Mouse (Mus musculus) heart, embryonic 15.5 days (tissue): ENCODE results near the gene Sec14l5. TPM values are rescaled to one million over a fixed set of nuclear protein-coding genes. Genes with fewer than 3 reads are reported as not detected.
A peak's percentile ranks its signal among the peaks of the same experiment; 100 is the strongest.

Experiments used
- ATAC-seq: fragments of 200-750 bp; cut with Nextera tagmentation; replicated peaks from 2 replicates; pipeline ENCODE4 v1.8.0; 2017; ENCODE audit warnings: low read depth, moderate TSS enrichment; ENCODE audit not compliant: insufficient number of reproducible peaks, insufficient read depth, low FRiP score
- H3K27ac ChIP-seq: fragments of 300-500 bp; sonication (generic); 2 replicates; pipeline ENCODE4 v1.5.1; 2015; ENCODE audit warnings: mild to moderate bottlenecking, inconsistent platforms
- H3K27me3 ChIP-seq: fragments of 300-500 bp; sonication (generic); 2 replicates; pipeline ENCODE4 v1.6.1; 2015; ENCODE audit warnings: inconsistent platforms
- H3K36me3 ChIP-seq: fragments of 300-500 bp; sonication (generic); 2 replicates; pipeline ENCODE4 v1.6.1; 2015; ENCODE audit warnings: mild to moderate bottlenecking, inconsistent platforms
- H3K4me1 ChIP-seq: fragments of 300-500 bp; sonication (generic); replicated peaks from 2 replicates; pipeline ENCODE4 v1.6.1; 2015; ENCODE audit warnings: inconsistent platforms
- H3K4me2 ChIP-seq: fragments of 300-500 bp; sonication (generic); 2 replicates; pipeline ENCODE4 v1.6.1; 2015; ENCODE audit warnings: inconsistent platforms, mild to moderate bottlenecking, moderate library complexity
- H3K4me3 ChIP-seq: fragments of 300-500 bp; sonication (generic); 2 replicates; pipeline ENCODE4 v1.5.1; 2015; ENCODE audit warnings: mild to moderate bottlenecking, inconsistent platforms
- H3K9ac ChIP-seq: fragments of 300-500 bp; sonication (generic); 2 replicates; pipeline ENCODE4 v1.6.1; 2015; ENCODE audit warnings: mild to moderate bottlenecking, inconsistent platforms
- H3K9me3 ChIP-seq: fragments of 300-500 bp; sonication (generic); replicated peaks from 2 replicates; pipeline ENCODE4 v1.6.1; 2016; ENCODE audit warnings: inconsistent platforms
- WGBS: fragments of 180-500 bp; shearing (Covaris S2); methylation state at CpG from one replicate; pipeline ENCODE4 v1.1.7; 2015; ENCODE audit warnings: mixed read lengths; 5-methylcytosine and 5-hydroxymethylcytosine counted together
- polyA plus RNA-seq: library from polyadenylated mRNA; unstranded; fragments of >200 nt; fragmentation: Nextera tagmentation; extraction: Ambion mirVana; gene quantifications from 2 replicates; pipeline ENCODE4 v1.2.1, GENCODE M21; 2015

The Sec14l5 gene
- polyA plus RNA-seq, 1 experiment from 2014 or later: 0.06 TPM

- Histone ChIP-seq H3K4me3 (no peak overlapping the region), H3K4me1 (no peaks in the 10 kb centered on the region), H3K27me3 (peaks cover 9% of the 10 kb centered on the region; the same call in 1 of the 2 replicates), H3K4me2 (no peak overlapping the region), H3K9ac (no peak overlapping the region), H3K36me3 (no peaks in the 10 kb centered on the region), H3K27ac (no peak overlapping the region), H3K9me3 (no peaks in the 10 kb centered on the region)
- WGBS: 54% methylated on average over 3 of the region's 3 CpGs
- ATAC-seq: no peak
These were observed 8.1 kb downstream of the Sec14l5 start for GRCm38 (mm10) chr16:5155014-5155413.

GRCm38 (mm10) chr16:5156495-5156894 lies 9.6 kb downstream of the Sec14l5 start:
- no peak overlapping the region for H3K27ac ChIP-seq
- H3K4me3 ChIP-seq: no peak overlapping the region
- no peak overlapping the region for H3K9ac ChIP-seq
- H3K36me3 ChIP-seq: no peaks in the 10 kb centered on the region
- H3K9me3 ChIP-seq: no peaks in the 10 kb centered on the region
- H3K27me3 ChIP-seq: no peaks in the 10 kb centered on the region
- H3K4me1 ChIP-seq: no peaks in the 10 kb centered on the region
- WGBS: 66% methylated on average over 2 of the region's 2 CpGs
- H3K4me2 ChIP-seq: no peak overlapping the region
- ATAC-seq: no peak

GRCm38 (mm10) chr16:5157113-5157512 lies 10.2 kb downstream of the Sec14l5 start:
- no peak for ATAC-seq
- H3K27me3 ChIP-seq: no peaks in the 10 kb centered on the region
- no peak overlapping the region for H3K9ac ChIP-seq
- no peaks in the 10 kb centered on the region for H3K4me1 ChIP-seq
- H3K36me3 ChIP-seq: no peaks in the 10 kb centered on the region
- H3K27ac ChIP-seq: no peak overlapping the region
- WGBS: 76% methylated on average over 3 of the region's 3 CpGs
- H3K4me3 ChIP-seq: no peak overlapping the region
- no peaks in the 10 kb centered on the region for H3K9me3 ChIP-seq
- H3K4me2 ChIP-seq: no peak overlapping the region

GRCm38 (mm10) chr16:5159248-5159647 lies 12.3 kb downstream of the Sec14l5 start:
- Histone ChIP-seq H3K9ac (no peak overlapping the region), H3K27me3 (no peaks in the 10 kb centered on the region), H3K27ac (no peak overlapping the region), H3K36me3 (no peaks in the 10 kb centered on the region), H3K4me2 (no peak overlapping the region), H3K4me3 (no peak overlapping the region), H3K9me3 (no peaks in the 10 kb centered on the region), H3K4me1 (peaks cover 5% of the 10 kb centered on the region)
- ATAC-seq: no peak
- WGBS: 52% methylated on average over 8 of the region's 8 CpGs

GRCm38 (mm10) chr16:5164327-5164726 lies 17.4 kb downstream of the Sec14l5 start:
- Histone ChIP-seq H3K4me2 (no peak overlapping the region), H3K9me3 (no peaks in the 10 kb centered on the region), H3K27ac (no peak overlapping the region), H3K27me3 (no peaks in the 10 kb centered on the region), H3K4me1 (peaks cover 30% of the 10 kb centered on the region), H3K36me3 (no peaks in the 10 kb centered on the region), H3K4me3 (no peak overlapping the region), H3K9ac (no peak overlapping the region)
- 45% methylated on average over 6 of the region's 6 CpGs for WGBS
- no peak; the same call in 1 of the 2 replicates for ATAC-seq

- Histone ChIP-seq H3K27ac (no peak overlapping the region), H3K27me3 (no peaks in the 10 kb centered on the region), H3K4me1 (peaks cover 35% of the 10 kb centered on the region), H3K9ac (no peak overlapping the region), H3K9me3 (no peaks in the 10 kb centered on the region), H3K36me3 (no peaks in the 10 kb centered on the region), H3K4me2 (no peak overlapping the region), H3K4me3 (no peak overlapping the region)
- 84% methylated on average over 2 of the region's 2 CpGs for WGBS
- no peak for ATAC-seq
These were observed 21.1 kb downstream of the Sec14l5 start for GRCm38 (mm10) chr16:5168038-5168437.

- H3K9me3 ChIP-seq: no peaks in the 10 kb centered on the region
These were observed 21.9 kb downstream of the Sec14l5 start for GRCm38 (mm10) chr16:5168829-5169228.

GRCm38 (mm10) chr16:5172636-5173035 lies 25.7 kb downstream of the Sec14l5 start:
- Histone ChIP-seq H3K4me2 (no peak overlapping the region), H3K27ac (no peak overlapping the region), H3K36me3 (no peaks in the 10 kb centered on the region), H3K4me1 (peaks cover 16% of the 10 kb centered on the region), H3K27me3 (no peaks in the 10 kb centered on the region), H3K9ac (no peak overlapping the region), H3K9me3 (no peaks in the 10 kb centered on the region), H3K4me3 (no peak overlapping the region)
- ATAC-seq: no peak
- 72% methylated on average over 6 of the region's 6 CpGs for WGBS

More at GRCm38 (mm10) chr16:5168829-5169228, 21.9 kb downstream of the Sec14l5 start:
- H3K27me3 ChIP-seq: no peaks in the 10 kb centered on the region
- no peak overlapping the region for H3K9ac ChIP-seq
- no peaks in the 10 kb centered on the region for H3K36me3 ChIP-seq
- H3K4me3 ChIP-seq: no peak overlapping the region
- 42% methylated on average over 5 of the region's 5 CpGs for WGBS
- no peak overlapping the region for H3K4me2 ChIP-seq
- H3K4me1 ChIP-seq: peaks cover 35% of the 10 kb centered on the region
- peak overlapping the region; percentile 51; the same call in 1 of the 2 replicates for H3K27ac ChIP-seq
- peak; percentile 56; the same call in 1 of the 2 replicates for ATAC-seq

- no peaks in the 10 kb centered on the region for H3K9me3 ChIP-seq
- H3K27ac ChIP-seq: no peak overlapping the region
- no peak overlapping the region for H3K4me3 ChIP-seq
- peaks cover 10% of the 10 kb centered on the region; the same call in 1 of the 2 replicates for H3K4me1 ChIP-seq
- WGBS: 77% methylated on average over 18 of the region's 18 CpGs
- ATAC-seq: no peak
- H3K4me2 ChIP-seq: no peak overlapping the region
- H3K9ac ChIP-seq: no peak overlapping the region
- no peaks in the 10 kb centered on the region for H3K27me3 ChIP-seq
- H3K36me3 ChIP-seq: no peaks in the 10 kb centered on the region
These were observed 36.5 kb downstream of the Sec14l5 start for GRCm38 (mm10) chr16:5183310-5183975.

- Histone ChIP-seq H3K36me3 (no peaks in the 10 kb centered on the region), H3K9me3 (no peaks in the 10 kb centered on the region), H3K27ac (no peak overlapping the region), H3K27me3 (no peaks in the 10 kb centered on the region), H3K4me1 (peaks cover 10% of the 10 kb centered on the region; the same call in 1 of the 2 replicates), H3K9ac (no peak overlapping the region), H3K4me3 (no peak overlapping the region), H3K4me2 (no peak overlapping the region)
- no peak for ATAC-seq
- 61% methylated on average over 8 of the region's 8 CpGs for WGBS
These were observed 37.2 kb downstream of the Sec14l5 start for GRCm38 (mm10) chr16:5184101-5184500.

GRCm38 (mm10) chr16:5184956-5185355 lies 38.0 kb downstream of the Sec14l5 start:
- no peak overlapping the region for H3K9ac ChIP-seq
- WGBS: 75% methylated on average over 5 of the region's 5 CpGs
- no peak overlapping the region for H3K4me3 ChIP-seq
- no peak for ATAC-seq
- no peaks in the 10 kb centered on the region for H3K9me3 ChIP-seq
- no peaks in the 10 kb centered on the region for H3K36me3 ChIP-seq
- H3K27ac ChIP-seq: no peak overlapping the region
- no peak overlapping the region for H3K4me2 ChIP-seq
- peaks cover 10% of the 10 kb centered on the region; the same call in 1 of the 2 replicates for H3K4me1 ChIP-seq
- no peaks in the 10 kb centered on the region for H3K27me3 ChIP-seq

- Histone ChIP-seq H3K4me2 (no peak overlapping the region), H3K27ac (0 out of 2 replicates have a peak overlapping the region, but pooled peaks have one; percentile 9), H3K4me3 (no peak overlapping the region), H3K9me3 (no peaks in the 10 kb centered on the region), H3K36me3 (no peaks in the 10 kb centered on the region), H3K27me3 (no peaks in the 10 kb centered on the region; the same call in 1 of the 2 replicates), H3K4me1 (peaks cover 10% of the 10 kb centered on the region; the same call in 1 of the 2 replicates), H3K9ac (no peak overlapping the region; the same call in 1 of the 2 replicates)
- ATAC-seq: no peak
- 54% methylated on average over 7 of the region's 7 CpGs for WGBS
These were observed 38.8 kb downstream of the Sec14l5 start for GRCm38 (mm10) chr16:5185691-5186090.
